Mouse (Mus musculus): ENCODE data around the gene Itga4.

DNA sequence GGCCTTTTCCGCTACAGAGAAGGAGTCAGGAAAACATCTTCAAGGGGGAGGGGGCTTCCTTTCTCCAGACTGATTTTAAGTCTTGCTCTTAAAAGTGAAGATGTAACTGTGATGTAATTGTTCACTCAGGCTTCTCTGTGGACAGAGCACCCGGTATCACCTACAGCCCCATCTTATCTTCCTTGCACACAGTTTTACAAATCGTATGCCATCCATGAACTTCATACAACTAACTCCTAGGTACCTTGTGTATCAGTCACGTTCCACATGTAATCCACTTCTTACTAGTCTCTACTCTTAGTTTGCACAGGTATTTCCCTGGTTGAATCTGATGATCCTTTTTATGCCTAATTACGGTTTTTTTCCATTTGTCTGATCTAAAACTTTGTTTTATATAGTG is 10.9 kb upstream of the Itga4 start:
- TF ChIP-seq CTCF (IDR thresholded peaks at IDR 0.05; ENCODE audit: extremely low read depth, insufficient read depth, insufficient read length, insufficient replicate concordance) (no peak), POLR2A (IDR thresholded peaks at IDR 0.05; ENCODE audit: low read depth, low read length) (no peak)

Measured in spleen, adult 2 months (tissue).